Mouse (Mus musculus): ENCODE data around the gene Eipr1.

Gene Eipr1

GRCm38 (mm10) chr12:28775627-28776026 lies 24.0 kb downstream of the Eipr1 start:
- no peak for DNase-seq (ENCODE audit: low read depth, low spot score)

- DNase-seq (ENCODE audit: low read depth, low spot score), result no peak
Measured at GRCm38 (mm10) chr12:28780180-28780579, 28.6 kb downstream of the Eipr1 start.

DNA sequence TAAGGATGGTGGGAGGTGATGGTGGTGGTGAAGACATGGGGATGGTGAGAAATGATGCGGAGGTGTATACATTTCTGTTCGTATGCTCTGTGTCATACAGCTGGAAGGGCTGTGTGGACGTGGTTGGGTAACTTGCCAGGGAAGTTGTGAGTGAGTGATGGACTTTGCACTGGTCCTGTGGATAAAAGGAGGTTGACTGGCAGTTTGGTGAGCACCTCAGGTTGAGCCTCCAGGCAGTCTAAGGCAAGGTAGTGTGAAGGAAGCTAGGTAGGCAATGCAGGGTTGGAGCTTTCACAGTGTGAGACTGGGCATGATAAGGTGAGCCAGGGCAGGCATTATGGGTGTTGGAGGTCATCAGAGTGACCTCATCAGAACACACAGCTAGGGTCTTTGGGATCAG lies 31.0 kb downstream of the Eipr1 start:
- DNase-seq (ENCODE audit: low read depth, low spot score), result no peak

- DNase-seq (ENCODE audit: low read depth, low spot score), result no peak
Measured at GRCm38 (mm10) chr12:28784355-28784754, 32.8 kb downstream of the Eipr1 start.

- DNase-seq (ENCODE audit: low read depth, low spot score), result no peak
Measured at GRCm38 (mm10) chr12:28784864-28785263, 33.3 kb downstream of the Eipr1 start.

GRCm38 (mm10) chr12:28785299-28785698 lies 33.7 kb downstream of the Eipr1 start:
- DNase-seq (ENCODE audit: low read depth, low spot score), result no peak

DNA sequence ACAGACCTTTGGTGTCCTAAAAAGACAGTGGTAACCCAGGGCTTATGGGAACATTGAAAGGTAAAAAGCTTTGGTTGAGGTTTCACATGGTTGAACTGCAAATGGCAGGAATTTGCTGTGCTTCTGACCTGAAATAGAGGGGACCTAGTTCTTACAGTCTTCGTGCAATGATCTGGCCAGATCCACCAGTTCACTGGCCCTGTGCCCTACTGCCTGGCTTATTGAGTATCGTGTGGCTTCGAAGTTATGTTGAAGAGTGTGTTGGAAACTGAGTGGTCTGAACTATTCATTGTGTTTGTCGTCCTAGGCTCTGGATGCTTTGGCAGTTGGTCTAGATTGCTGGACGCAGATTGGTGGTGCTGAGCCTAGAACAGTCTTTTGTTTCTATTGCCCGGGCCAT lies 34.7 kb downstream of the Eipr1 start:
- no peak for DNase-seq (ENCODE audit: low read depth, low spot score)

DNA sequence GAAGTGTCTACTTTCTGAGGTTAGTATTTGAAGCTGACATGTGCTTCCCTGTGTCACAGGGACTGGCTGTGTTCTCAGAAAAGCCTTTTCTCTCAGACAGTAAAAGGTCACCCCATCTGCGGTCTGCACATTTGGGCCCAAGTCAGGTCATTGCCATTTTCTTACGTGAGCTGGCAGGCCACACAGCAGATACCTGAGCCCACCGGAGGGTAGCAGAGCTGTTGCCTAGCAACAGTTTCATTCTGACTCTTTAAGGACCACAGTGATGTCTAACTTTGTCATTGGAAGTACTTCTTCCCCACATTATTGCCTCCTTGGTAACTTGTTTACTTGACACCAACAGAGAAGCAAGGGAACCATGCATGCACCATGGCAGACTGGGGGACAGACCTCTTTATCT lies 41.0 kb downstream of the Eipr1 start:
- DNase-seq (ENCODE audit: low read depth, low spot score), result no peak

- no peak for DNase-seq (ENCODE audit: low read depth, low spot score)
Measured at GRCm38 (mm10) chr12:28793715-28794114, 42.1 kb downstream of the Eipr1 start.

DNA sequence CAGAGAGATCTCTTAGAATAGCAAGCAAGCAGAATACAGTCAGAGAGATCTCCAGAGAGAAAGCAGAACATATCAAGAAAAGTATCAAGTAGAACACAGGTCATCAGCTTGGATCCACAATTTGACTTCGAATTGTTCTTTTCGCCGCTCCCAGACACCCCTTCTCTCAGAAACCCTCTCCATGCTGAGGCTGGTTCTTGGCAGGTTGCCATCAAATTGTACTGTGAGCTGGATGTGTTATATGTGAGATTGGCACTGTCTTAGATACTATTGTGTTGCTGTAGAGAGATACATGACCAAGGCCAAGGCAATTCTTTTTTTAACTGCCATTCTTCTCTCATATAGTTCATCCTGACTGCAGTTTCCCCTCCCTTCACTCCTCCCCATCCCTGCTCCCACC lies 43.4 kb downstream of the Eipr1 start:
- no peak for DNase-seq (ENCODE audit: low read depth, low spot score)

- no peak for DNase-seq (ENCODE audit: low read depth, low spot score)
Measured at GRCm38 (mm10) chr12:28796881-28797420, 45.3 kb downstream of the Eipr1 start.

DNA sequence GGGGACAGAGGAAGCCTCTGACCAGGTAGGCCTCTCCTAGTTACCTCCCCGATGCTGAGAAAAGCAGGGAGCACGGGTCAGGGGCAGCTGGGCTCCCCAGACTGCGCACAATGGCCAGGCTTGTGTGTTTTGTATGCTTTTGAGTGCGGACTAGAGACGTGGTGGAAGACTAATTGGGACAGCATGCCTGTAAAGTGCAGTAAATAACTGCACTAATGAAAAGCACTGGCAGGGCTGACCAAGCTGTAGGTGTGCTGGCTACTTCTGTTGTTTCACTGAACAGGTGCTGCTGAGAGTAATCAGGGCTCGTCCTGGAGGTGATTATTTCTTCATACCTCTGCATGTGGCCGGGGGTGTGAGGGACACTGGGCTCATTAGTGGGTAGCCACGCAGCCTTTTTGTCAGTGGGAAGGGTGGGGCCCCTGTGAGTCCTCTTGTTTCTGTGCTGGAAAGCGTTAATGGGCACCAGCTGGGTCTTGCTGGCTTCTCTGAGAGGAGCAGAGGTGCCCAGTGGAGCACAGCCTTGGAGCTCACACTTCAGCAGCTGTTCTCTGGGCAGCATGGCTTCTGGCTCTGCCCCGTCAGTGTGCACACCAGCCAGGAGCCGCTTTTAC lies 48.3 kb downstream of the Eipr1 start:
- DNase-seq (ENCODE audit: low read depth, low spot score), result peak; percentile 87

DNA sequence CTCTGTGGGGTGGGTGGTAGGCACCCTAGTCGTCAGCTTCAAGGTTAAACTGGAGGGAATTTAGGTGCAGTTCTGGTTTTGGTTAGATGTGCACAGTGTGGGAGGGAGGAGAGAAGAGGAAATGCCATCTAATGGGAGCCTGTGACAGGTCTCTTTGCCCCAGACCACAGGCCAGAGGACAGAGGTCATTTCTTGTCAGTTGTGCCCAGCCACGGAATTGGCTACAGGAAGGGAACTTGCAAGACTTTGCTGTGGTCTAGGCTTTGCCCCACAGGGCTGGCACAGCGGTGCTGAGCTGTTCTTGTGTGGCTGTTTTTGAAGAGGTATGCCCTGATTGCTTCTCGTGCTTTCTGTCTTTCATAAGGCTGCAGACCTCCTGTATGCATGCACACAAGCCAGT lies 48.8 kb downstream of the Eipr1 start:
- no peak for DNase-seq (ENCODE audit: low read depth, low spot score)

- DNase-seq (ENCODE audit: low read depth, low spot score), result no peak
Measured at GRCm38 (mm10) chr12:28800891-28801290, 49.3 kb downstream of the Eipr1 start.

- no peak for DNase-seq (ENCODE audit: low read depth, low spot score)
Measured at GRCm38 (mm10) chr12:28801731-28802130, 50.1 kb downstream of the Eipr1 start.

GRCm38 (mm10) chr12:28803043-28803442 lies 51.4 kb downstream of the Eipr1 start:
- no peak for DNase-seq (ENCODE audit: low read depth, low spot score)

DNA sequence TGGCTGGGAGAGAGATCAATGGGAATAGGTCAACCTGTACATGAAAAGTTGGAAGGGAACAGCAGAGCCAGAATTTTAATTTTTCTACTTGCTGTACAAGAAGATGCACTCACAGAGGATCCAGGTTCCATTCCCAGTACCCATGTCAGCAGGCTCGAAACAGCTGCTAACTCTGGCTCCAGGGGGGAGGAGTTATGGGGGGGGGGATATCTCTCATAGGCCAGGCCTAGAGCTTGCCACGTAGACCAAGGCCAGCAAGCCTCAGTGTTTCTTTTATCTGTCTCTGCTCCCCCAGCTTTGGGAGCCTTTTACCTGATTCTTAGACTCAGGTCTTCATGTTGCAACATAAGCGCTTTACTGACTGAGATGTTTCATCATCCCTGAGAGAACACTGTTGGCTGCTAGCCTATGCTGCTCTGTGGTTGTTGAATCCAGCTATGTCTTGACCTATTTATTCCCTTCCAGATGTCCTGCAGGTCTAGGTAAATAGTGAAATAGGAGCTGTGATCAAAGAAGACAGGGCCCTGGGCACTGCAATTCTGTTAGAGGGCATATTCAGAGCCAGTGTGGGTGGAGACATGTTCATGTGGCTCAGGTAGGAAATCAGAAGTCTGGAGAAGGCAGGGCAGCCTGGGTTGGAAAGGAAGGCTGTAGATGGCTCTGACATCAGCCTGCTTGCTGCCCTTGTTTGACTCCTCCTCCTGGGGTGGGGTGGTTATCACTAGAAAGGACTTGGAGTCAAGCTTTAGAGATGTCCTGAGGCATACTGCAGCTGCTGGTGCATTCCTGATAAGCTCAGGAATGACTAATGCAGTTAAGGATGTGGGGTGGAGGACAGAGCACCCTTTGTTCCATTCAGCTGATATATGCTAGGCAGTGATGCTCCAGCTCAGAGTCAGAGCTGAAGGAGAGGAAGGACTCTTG lies 53.2 kb downstream of the Eipr1 start:
- no peak for DNase-seq (ENCODE audit: low read depth, low spot score)

DNA sequence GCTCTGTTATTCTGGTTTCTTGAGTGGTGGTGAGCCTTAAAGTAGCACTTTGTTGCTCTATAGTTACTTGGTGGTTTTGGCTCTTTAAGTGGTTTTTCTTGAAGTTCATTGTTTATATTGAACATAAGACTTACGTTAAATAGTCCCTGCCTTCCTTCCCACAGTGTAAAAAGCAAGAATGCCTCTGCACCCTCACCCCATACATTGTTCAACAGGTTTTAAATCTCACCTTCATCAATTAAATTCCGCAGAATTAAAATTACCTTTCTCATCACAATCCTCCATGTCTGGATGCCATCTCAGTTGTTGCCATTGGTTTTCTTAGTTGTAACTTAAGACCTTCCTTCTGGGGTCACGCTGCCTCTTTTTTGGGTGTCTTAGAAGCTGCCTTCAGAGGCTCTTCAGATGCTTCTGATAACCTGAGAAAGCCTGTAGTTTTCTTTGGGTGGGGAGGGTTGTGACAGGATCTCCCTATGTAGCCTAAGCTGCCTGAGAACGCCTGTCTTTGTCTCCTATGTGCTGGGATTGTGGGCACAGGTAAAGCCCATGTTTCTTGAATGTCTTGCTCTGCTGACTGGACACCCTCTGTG lies 57.3 kb downstream of the Eipr1 start:
- DNase-seq (ENCODE audit: low read depth, low spot score), result no peak

GRCm38 (mm10) chr12:28809756-28810337 lies 58.2 kb downstream of the Eipr1 start:
- DNase-seq (ENCODE audit: low read depth, low spot score), result no peak

DNA sequence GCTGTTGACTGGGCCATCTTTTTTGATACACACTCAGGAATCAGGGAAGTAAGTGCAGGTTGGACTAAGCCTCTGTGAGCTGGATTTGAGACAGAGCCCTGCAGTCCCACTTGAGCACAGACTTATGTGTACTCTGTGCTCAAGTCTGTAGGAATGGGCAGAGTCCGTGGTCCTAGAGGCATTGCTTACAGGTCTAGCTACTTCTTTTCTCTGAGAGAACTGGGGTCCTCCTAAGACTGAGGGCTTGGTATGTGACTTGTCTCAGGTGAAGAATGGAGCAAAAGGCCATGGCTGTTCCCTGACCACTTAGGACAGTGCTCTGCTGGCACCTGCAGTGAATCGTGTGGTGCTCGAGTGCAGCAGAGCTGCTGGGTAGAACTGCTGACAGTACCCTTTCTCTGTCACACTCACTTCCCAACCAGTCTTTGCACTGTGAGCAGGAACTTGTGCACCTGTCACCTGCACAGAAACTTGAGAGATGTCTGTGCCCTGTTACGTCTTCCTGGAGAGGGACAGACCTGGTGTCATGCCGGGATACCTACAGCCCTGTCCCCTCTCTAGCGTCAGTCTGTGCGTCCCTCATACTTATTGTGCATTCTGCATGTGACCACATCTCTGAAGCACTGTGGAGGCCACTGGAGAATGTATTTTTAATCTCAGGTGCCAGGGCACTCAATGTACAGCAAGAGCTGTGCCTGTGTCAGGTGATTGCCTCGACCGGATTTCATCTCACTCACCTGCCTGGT lies 65.3 kb downstream of the Eipr1 start:
- DNase-seq (ENCODE audit: low read depth, low spot score), result no peak

- DNase-seq (ENCODE audit: low read depth, low spot score), result peak; percentile 44
Measured at GRCm38 (mm10) chr12:28817427-28817752, 65.8 kb downstream of the Eipr1 start.
